Mouse (Mus musculus): ENCODE measurements around the gene Nfatc2. TPM values are rescaled to one million over a fixed set of nuclear protein-coding genes. Genes with fewer than 3 reads are reported as not detected.

The Nfatc2 gene
- polyA plus RNA-seq, 1 experiment from 2014 or later = 1.6 TPM

GRCm38 (mm10) chr2:168584408-168584807 is 17.0 kb downstream of the Nfatc2 start:
- Histone ChIP-seq H3K27ac (ENCODE audit: low read length) (no peak overlapping the region), H3K4me2 (ENCODE audit: low read depth, low read length) (no peak overlapping the region), H3K4me1 (replicated peaks; ENCODE audit: control insufficient read depth, insufficient read depth, low read length) (peaks cover 11% of the 10 kb centered on the region), H3K9me3 (ENCODE audit: control insufficient read depth, low read length) (no peaks in the 10 kb centered on the region), H3K36me3 (ENCODE audit: control insufficient read depth, insufficient read depth, low read length) (no peaks in the 10 kb centered on the region), H3K9ac (ENCODE audit: low read length) (no peak overlapping the region), H3K27me3 (ENCODE audit: control insufficient read depth, insufficient read depth, low read depth, low read length) (peaks cover 5% of the 10 kb centered on the region), H3K4me3 (ENCODE audit: low read length) (no peak overlapping the region)
- ATAC-seq (ENCODE audit: low read depth) = no peak
- WGBS = 61% methylated on average over 8 of the region's 8 CpGs

- H3K4me1 ChIP-seq (replicated peaks; ENCODE audit: control insufficient read depth, insufficient read depth, low read length) = peaks cover 23% of the 10 kb centered on the region
- WGBS = 69% methylated on average over 5 of the region's 5 CpGs
- no peaks in the 10 kb centered on the region for H3K36me3 ChIP-seq (ENCODE audit: control insufficient read depth, insufficient read depth, low read length)
- no peak overlapping the region for H3K4me3 ChIP-seq (ENCODE audit: low read length)
- no peak overlapping the region for H3K9ac ChIP-seq (ENCODE audit: low read length)
- H3K4me2 ChIP-seq (ENCODE audit: low read depth, low read length) = no peak overlapping the region
- H3K27me3 ChIP-seq (ENCODE audit: control insufficient read depth, insufficient read depth, low read depth, low read length) = no peaks in the 10 kb centered on the region
- H3K9me3 ChIP-seq (ENCODE audit: control insufficient read depth, low read length) = no peaks in the 10 kb centered on the region
- ATAC-seq (ENCODE audit: low read depth) = no peak
- H3K27ac ChIP-seq (ENCODE audit: low read length) = no peak overlapping the region
Measured at GRCm38 (mm10) chr2:168583084-168583483, 18.4 kb downstream of the Nfatc2 start.

- peaks cover 30% of the 10 kb centered on the region for H3K4me1 ChIP-seq (replicated peaks; ENCODE audit: control insufficient read depth, insufficient read depth, low read length)
- WGBS = 59% methylated on average over 6 of the region's 6 CpGs
- no peak for ATAC-seq (ENCODE audit: low read depth)
Measured at GRCm38 (mm10) chr2:168581207-168581854, 20.1 kb downstream of the Nfatc2 start.

GRCm38 (mm10) chr2:168580295-168580915 is 21.1 kb downstream of the Nfatc2 start:
- Histone ChIP-seq H3K36me3 (ENCODE audit: control insufficient read depth, insufficient read depth, low read length) (no peaks in the 10 kb centered on the region), H3K9me3 (ENCODE audit: control insufficient read depth, low read length) (no peaks in the 10 kb centered on the region), H3K4me1 (replicated peaks; ENCODE audit: control insufficient read depth, insufficient read depth, low read length) (peaks cover 30% of the 10 kb centered on the region), H3K27ac (ENCODE audit: low read length) (no peak overlapping the region), H3K27me3 (ENCODE audit: control insufficient read depth, insufficient read depth, low read depth, low read length) (no peaks in the 10 kb centered on the region), H3K9ac (ENCODE audit: low read length) (no peak overlapping the region), H3K4me3 (ENCODE audit: low read length) (no peak overlapping the region), H3K4me2 (ENCODE audit: low read depth, low read length) (no peak overlapping the region)
- no peak for ATAC-seq (ENCODE audit: low read depth)
- WGBS = 47% methylated on average over 22 of the region's 22 CpGs

More at GRCm38 (mm10) chr2:168581207-168581854, 20.1 kb downstream of the Nfatc2 start:
- H3K4me3 ChIP-seq (ENCODE audit: low read length) = no peak overlapping the region
- H3K36me3 ChIP-seq (ENCODE audit: control insufficient read depth, insufficient read depth, low read length) = no peaks in the 10 kb centered on the region
- H3K27me3 ChIP-seq (ENCODE audit: control insufficient read depth, insufficient read depth, low read depth, low read length) = no peaks in the 10 kb centered on the region
- no peaks in the 10 kb centered on the region for H3K9me3 ChIP-seq (ENCODE audit: control insufficient read depth, low read length)
- no peak overlapping the region for H3K27ac ChIP-seq (ENCODE audit: low read length)
- H3K4me2 ChIP-seq (ENCODE audit: low read depth, low read length) = no peak overlapping the region
- no peak overlapping the region for H3K9ac ChIP-seq (ENCODE audit: low read length)

GRCm38 (mm10) chr2:168579601-168580130 is 21.8 kb downstream of the Nfatc2 start:
- no peak overlapping the region for H3K9ac ChIP-seq (ENCODE audit: low read length)

GRCm38 (mm10) chr2:168579109-168579508 is 22.3 kb downstream of the Nfatc2 start:
- Histone ChIP-seq H3K4me3 (ENCODE audit: low read length) (no peak overlapping the region), H3K27ac (ENCODE audit: low read length) (no peak overlapping the region), H3K27me3 (ENCODE audit: control insufficient read depth, insufficient read depth, low read depth, low read length) (no peaks in the 10 kb centered on the region), H3K9me3 (ENCODE audit: control insufficient read depth, low read length) (no peaks in the 10 kb centered on the region), H3K36me3 (ENCODE audit: control insufficient read depth, insufficient read depth, low read length) (no peaks in the 10 kb centered on the region), H3K4me2 (ENCODE audit: low read depth, low read length) (no peak overlapping the region), H3K4me1 (replicated peaks; ENCODE audit: control insufficient read depth, insufficient read depth, low read length) (peaks cover 34% of the 10 kb centered on the region), H3K9ac (ENCODE audit: low read length) (no peak overlapping the region)
- no peak for ATAC-seq (ENCODE audit: low read depth)
- WGBS = 66% methylated on average over 3 of the region's 3 CpGs

More at GRCm38 (mm10) chr2:168579601-168580130, 21.8 kb downstream of the Nfatc2 start:
- no peak for ATAC-seq (ENCODE audit: low read depth)
- no peaks in the 10 kb centered on the region for H3K36me3 ChIP-seq (ENCODE audit: control insufficient read depth, insufficient read depth, low read length)
- no peaks in the 10 kb centered on the region for H3K27me3 ChIP-seq (ENCODE audit: control insufficient read depth, insufficient read depth, low read depth, low read length)
- H3K9me3 ChIP-seq (ENCODE audit: control insufficient read depth, low read length) = no peaks in the 10 kb centered on the region
- no peak overlapping the region for H3K27ac ChIP-seq (ENCODE audit: low read length)
- WGBS = 55% methylated on average over 15 of the region's 15 CpGs
- H3K4me2 ChIP-seq (ENCODE audit: low read depth, low read length) = no peak overlapping the region
- H3K4me3 ChIP-seq (ENCODE audit: low read length) = no peak overlapping the region
- peaks cover 34% of the 10 kb centered on the region for H3K4me1 ChIP-seq (replicated peaks; ENCODE audit: control insufficient read depth, insufficient read depth, low read length)

- peak overlapping the region; percentile 10; the same call in 1 of the 2 replicates for H3K27ac ChIP-seq (ENCODE audit: low read length)
- no peak overlapping the region for H3K4me2 ChIP-seq (ENCODE audit: low read depth, low read length)
- peaks cover 34% of the 10 kb centered on the region for H3K4me1 ChIP-seq (replicated peaks; ENCODE audit: control insufficient read depth, insufficient read depth, low read length)
- no peak overlapping the region for H3K9ac ChIP-seq (ENCODE audit: low read length)
- peak; percentile 81 for ATAC-seq (ENCODE audit: low read depth)
- no peaks in the 10 kb centered on the region for H3K27me3 ChIP-seq (ENCODE audit: control insufficient read depth, insufficient read depth, low read depth, low read length)
- no peaks in the 10 kb centered on the region for H3K9me3 ChIP-seq (ENCODE audit: control insufficient read depth, low read length)
- no peaks in the 10 kb centered on the region for H3K36me3 ChIP-seq (ENCODE audit: control insufficient read depth, insufficient read depth, low read length)
- no peak overlapping the region for H3K4me3 ChIP-seq (ENCODE audit: low read length)
- WGBS = 27% methylated on average over 9 of the region's 9 CpGs
Measured at GRCm38 (mm10) chr2:168578132-168578531, 23.3 kb downstream of the Nfatc2 start.

GRCm38 (mm10) chr2:168577381-168577780 is 24.1 kb downstream of the Nfatc2 start:
- no peak overlapping the region for H3K9ac ChIP-seq (ENCODE audit: low read length)
- peaks cover 34% of the 10 kb centered on the region for H3K4me1 ChIP-seq (replicated peaks; ENCODE audit: control insufficient read depth, insufficient read depth, low read length)
- H3K36me3 ChIP-seq (ENCODE audit: control insufficient read depth, insufficient read depth, low read length) = no peaks in the 10 kb centered on the region
- H3K4me2 ChIP-seq (ENCODE audit: low read depth, low read length) = no peak overlapping the region
- H3K27me3 ChIP-seq (ENCODE audit: control insufficient read depth, insufficient read depth, low read depth, low read length) = no peaks in the 10 kb centered on the region
- no peak overlapping the region for H3K27ac ChIP-seq (ENCODE audit: low read length)
- no peak overlapping the region for H3K4me3 ChIP-seq (ENCODE audit: low read length)
- no peaks in the 10 kb centered on the region for H3K9me3 ChIP-seq (ENCODE audit: control insufficient read depth, low read length)
- no peak for ATAC-seq (ENCODE audit: low read depth)
- WGBS = 58% methylated on average over 7 of the region's 7 CpGs

- peak overlapping the region; percentile 20; the same call in 1 of the 2 replicates for H3K27ac ChIP-seq (ENCODE audit: low read length)
- WGBS = 65% methylated on average over 5 of the region's 5 CpGs
- H3K4me3 ChIP-seq (ENCODE audit: low read length) = no peak overlapping the region
- no peak overlapping the region for H3K4me2 ChIP-seq (ENCODE audit: low read depth, low read length)
- no peak overlapping the region for H3K9ac ChIP-seq (ENCODE audit: low read length)
- H3K4me1 ChIP-seq (replicated peaks; ENCODE audit: control insufficient read depth, insufficient read depth, low read length) = peaks cover 31% of the 10 kb centered on the region
- ATAC-seq (ENCODE audit: low read depth) = no peak
- H3K36me3 ChIP-seq (ENCODE audit: control insufficient read depth, insufficient read depth, low read length) = no peaks in the 10 kb centered on the region
- no peaks in the 10 kb centered on the region for H3K27me3 ChIP-seq (ENCODE audit: control insufficient read depth, insufficient read depth, low read depth, low read length)
- H3K9me3 ChIP-seq (ENCODE audit: control insufficient read depth, low read length) = no peaks in the 10 kb centered on the region
Measured at GRCm38 (mm10) chr2:168575834-168576233, 25.6 kb downstream of the Nfatc2 start.
